Mouse (Mus musculus) thymus, postnatal 36 days (tissue): ENCODE results near the gene Itpr1.
A peak's percentile ranks its signal among the peaks of the same experiment; 100 is the strongest.

Experiments used
- DNase-seq, 2 experiments: peaks; one replicate each; pipeline ENCODE4 v3.0.0; 2022; ENCODE audit warnings: mixed read lengths in 2 of 2

The Itpr1 gene

DNA sequence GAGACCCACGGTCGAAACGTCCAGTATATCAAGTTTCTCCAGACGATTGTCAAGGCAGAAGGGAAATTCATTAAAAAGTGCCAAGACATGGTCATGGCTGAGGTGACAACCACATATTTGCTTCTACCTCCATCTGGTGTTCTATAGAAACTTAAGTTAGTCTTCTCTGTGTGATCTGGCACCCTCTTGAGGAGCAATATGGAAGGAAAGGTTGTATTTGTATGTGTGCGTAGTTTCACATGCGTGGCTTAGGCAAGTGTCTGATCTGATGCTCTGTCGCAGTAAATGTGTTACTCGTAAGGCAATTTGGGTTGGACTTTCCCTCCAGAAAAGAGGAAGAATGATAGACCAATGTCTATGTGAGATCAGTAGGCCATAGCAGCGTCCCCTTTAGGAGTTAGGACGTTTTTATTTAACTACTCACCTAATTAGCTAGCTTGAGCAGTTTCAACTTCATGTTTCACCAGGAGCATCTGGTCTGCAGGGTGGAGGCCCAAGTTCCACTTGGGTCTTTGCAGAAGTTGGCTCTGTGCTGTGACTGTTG is 188.6 kb downstream of the Itpr1 start:
- no peak for DNase-seq

DNA sequence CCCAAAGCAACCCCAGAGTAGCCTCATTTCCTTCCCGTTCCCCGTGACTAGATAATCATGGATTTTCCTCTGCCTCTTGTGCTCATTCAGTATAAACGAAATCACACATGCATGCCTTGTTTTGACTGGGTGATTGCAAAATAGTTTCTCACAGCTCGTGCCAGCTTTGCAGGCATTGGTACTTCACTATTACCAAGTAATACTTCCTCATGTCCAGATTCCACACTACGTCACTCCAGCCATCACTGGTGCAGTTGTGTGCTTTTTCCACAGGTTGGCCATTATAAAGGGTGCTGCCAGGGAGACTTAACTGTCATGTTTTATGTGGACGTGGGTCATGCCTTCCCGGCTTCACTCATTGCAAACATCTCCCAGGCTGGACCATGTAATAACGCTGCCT is 191.8 kb downstream of the Itpr1 start:
- no peak for DNase-seq

DNA sequence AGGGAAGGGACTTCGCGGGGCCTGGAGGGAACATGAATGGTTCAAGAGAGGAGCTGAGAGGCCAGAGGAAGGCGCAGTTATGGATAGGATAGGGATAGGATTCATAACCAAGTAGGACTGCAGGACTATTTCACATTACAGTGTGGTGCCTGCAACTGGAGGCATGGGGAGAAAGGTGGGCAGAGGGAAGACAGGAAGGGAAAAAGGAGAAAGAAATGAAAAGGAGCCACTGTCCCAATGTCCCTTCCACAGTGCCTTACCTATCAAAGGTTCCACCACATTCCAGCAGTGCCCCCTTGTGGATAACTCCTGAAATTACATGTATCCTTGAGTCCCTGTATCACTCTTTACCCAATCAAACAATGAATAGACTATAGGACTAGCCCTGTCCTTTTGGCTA is 195.2 kb downstream of the Itpr1 start:
- DNase-seq = peak in 1 of 2 experiments; percentile 9

- DNase-seq = no peak
These were observed 195.8 kb downstream of the Itpr1 start for GRCm38 (mm10) chr6:108408726-108409125.

DNA sequence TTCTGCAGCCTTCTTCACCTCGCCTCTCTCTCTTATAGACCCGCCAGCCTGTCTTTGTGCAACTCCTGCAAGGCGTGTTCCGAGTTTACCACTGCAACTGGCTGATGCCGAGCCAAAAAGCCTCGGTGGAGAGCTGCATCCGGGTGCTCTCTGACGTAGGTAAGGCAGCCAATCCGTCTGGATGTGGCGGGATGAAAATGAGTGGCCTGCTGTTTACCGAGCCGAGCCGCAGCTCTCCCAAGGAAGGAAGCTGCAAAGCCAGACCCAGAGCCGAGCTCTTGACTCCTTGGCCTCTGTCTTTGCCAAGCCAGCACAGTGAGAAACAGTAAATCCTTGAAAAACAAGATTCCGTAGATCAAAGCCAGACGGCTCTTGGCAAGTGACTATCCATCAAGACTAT is 197.9 kb downstream of the Itpr1 start:
- DNase-seq = no peak

- no peak for DNase-seq
These were observed 198.3 kb downstream of the Itpr1 start for GRCm38 (mm10) chr6:108411201-108411600.

GRCm38 (mm10) chr6:108413006-108413405 is 200.1 kb downstream of the Itpr1 start:
- DNase-seq = no peak

DNA sequence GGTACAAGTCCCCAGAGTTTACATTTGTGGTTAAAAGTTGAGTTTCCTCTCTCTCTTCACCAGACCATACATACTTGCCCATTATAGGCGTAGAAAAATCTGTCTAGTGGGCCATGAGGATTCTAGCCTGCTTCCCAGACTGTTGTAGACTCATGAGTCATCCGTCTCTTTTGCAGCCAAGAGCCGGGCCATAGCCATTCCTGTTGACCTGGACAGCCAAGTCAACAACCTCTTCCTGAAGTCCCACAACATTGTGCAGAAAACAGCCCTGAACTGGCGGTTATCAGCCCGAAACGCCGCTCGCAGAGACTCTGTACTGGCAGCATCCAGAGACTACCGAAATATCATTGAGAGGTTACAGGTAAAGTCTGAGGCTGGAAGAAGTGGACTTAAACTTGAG is 200.7 kb downstream of the Itpr1 start:
- DNase-seq = no peak

GRCm38 (mm10) chr6:108415847-108416246 is 203.0 kb downstream of the Itpr1 start:
- DNase-seq = no peak

DNA sequence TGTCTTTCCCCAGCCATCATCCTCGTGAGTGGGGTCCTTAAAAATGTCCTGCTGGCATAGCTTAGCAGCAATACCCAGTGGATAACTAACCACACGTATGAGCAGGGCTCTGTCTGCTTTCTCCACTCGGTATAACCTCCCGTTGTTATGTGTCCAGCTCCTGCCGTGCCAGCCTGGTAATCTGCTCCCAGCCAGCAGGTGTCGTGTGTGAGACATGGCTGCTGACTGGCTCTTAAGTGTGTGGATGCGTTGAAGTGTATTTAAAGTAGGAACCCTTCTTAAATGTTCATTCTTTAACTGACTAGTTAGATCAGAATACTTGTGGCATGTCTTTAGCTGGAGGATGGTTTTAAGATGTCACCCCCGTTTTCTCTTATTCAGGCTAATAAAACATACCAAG is 204.6 kb downstream of the Itpr1 start:
- DNase-seq = peak; percentile 19 to 26

DNA sequence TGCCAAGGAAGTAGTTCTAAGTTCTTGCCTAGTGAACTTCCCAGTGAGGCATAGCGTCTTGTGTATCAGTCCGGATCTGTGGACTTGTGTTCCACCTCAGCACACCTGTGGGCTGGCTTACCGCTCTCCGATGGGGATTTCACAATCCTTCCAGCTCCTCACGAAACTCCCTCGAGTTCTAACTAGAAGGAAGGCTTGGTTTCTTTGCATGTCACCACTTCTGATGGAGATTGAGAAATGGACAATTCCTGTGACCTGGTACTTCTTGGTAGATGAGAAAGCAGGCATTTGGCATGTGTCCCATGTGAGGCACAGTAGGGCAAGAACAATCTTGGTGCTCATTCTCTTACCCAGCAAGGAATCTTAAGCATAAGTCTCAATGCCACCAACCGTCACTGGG is 205.3 kb downstream of the Itpr1 start:
- no peak for DNase-seq

DNA sequence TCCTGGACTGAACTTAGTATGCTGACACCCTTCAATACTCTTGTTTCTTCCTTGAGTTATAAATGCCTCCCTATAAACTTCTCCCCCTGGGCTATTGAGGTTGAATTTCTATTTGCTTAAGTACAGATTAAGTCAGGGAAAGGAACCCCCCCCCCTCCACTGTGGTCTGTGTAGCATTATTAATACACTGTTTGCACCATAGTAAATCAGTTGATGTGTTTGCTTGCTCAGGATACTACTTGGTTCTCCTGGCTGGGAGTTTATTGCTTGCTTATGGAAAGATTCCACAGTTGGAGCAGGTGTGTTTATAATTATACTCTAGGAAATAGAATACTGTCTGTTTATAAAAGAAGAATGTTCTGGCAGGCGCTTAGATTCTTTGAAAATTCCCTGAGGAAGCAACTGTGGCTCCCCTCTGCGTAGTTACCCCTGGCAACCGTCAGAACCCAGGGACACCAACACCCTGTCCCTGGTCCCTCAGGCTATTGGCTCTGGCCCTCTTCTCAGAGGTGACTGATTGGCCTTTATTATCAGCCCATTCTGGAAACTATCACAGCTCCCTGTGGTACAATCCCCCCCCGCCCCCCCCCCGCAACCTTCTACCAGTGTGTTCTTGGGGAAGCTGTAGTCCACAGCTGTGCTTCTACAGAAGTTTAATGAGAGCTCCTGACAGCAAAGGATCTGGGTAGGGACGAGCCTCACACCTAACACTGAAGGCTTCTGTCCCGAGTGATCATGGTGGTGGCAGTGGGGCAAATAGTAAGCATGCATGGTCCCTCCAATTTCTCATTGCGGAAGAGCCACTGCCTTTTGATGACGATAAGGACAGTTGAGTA is 212.1 kb downstream of the Itpr1 start:
- no peak for DNase-seq

GRCm38 (mm10) chr6:108426789-108427188 is 213.9 kb downstream of the Itpr1 start:
- DNase-seq = peak; percentile 65 to 69

DNA sequence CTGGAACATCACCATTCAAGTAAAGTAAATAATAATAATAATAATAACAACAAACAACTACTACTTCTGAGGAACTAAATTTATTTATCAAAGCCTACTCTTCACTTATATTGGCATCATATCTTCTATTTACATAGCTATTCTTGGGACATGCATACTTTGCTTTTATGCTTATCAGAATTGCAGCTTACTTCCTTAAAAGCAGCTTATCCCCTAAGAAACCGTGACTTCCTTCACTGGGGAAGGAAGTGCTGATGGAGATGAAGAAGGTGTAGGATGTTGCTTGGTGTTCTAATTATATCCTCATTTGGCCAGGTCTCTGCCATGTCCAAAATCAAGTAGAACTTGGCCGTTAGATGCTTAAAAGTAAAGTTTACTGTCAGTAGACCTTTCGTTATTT is 215.5 kb downstream of the Itpr1 start:
- DNase-seq = no peak

GRCm38 (mm10) chr6:108429950-108430349 is 217.1 kb downstream of the Itpr1 start:
- DNase-seq = no peak

DNA sequence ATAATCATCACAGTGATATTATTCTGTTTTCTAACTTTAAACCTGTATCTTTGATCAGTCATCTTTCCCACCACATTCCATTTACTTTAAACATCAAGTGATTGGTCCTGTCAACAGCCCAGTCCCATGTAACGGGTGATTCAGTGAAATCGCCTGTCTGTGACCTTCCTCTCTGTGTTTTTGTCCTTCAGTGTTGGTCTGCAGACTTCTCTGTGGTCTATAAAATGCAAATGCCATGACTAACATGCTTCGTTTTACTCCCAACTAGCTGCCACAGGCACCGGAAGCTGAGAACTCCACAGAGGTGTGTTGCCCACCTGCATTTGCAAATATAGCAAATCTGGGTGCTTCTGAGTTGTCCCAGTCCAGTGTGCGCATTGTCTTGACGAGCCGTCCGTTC is 218.3 kb downstream of the Itpr1 start:
- no peak for DNase-seq

GRCm38 (mm10) chr6:108432836-108433235 is 219.9 kb downstream of the Itpr1 start:
- no peak for DNase-seq

GRCm38 (mm10) chr6:108434816-108435215 is 221.9 kb downstream of the Itpr1 start:
- no peak for DNase-seq

DNA sequence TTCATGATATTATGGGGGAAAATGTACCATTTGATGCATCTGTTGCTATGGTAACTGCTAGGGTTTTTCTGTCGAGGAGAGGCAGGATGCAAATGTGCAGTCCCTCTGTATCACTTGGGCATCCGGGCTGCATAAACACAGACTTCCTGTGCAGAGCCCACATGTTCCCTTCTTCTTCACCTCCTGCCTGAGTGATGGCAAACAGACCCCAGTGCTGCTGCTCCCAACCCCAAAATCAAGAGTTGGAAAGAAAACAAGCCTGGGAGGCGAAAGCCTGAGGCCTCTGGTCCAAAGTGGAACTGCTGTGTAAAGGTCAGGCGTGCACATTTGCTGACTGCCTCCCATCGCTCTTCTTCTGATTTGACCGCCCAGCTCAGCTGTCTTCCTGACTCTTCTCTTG is 222.6 kb downstream of the Itpr1 start:
- no peak for DNase-seq

- no peak for DNase-seq
These were observed 223.7 kb downstream of the Itpr1 start for GRCm38 (mm10) chr6:108436608-108437007.

DNA sequence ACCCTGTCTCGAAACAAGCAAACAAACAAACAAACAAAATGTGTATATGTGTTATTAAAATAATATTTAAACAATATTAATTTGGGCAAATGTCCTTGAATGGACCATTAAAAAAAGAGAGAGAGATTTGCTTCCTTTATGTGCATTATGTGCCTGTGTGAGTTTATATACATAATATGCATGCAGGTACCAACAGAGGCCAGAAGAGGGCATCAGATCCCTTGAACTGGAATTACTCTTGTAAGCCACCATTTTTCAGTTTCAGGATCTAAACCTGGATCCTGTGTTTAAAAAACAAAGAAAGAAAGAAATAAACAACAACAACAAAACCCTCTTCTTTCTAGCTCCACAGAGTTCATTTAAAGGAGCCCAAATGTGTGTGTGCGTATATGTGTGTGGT is 228.4 kb downstream of the Itpr1 start:
- DNase-seq = no peak

DNA sequence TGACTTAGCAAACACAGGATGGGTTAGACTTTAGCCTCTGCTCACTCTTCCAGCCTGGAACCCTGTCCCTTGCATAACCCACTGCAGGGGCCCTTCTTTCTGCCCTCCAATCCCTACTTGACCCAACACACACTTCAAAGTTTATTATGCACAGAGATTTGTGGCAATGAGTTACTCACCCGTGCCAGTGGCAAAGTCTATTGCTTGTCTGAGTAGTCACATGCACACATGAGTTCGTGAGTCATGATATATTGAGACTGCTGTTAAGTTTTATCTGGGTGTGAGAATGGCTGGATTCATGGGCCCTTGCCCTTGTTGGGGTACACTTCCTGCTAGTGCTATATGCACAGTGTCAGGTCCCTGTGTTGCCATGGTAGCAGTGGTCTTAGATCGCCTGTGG is 229.4 kb downstream of the Itpr1 start:
- no peak for DNase-seq

DNA sequence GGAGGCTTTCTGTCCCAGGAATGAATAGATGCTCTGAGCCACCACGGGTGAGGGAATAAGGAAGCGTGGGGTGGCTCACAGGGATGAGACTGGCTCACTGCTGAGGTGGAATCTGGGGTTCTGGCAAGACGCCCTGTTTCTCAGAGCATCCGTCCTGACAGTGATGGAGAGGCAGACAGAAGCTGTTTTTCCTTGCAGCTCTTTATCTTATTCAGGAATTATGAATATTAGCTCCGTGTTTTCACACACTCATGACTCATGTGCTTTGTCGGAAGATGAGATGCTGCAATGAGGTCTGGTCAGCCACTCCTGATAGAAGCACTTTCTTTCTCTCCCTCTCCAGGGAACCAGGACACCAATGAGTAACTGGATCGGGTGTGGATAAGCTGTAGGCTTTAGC is 231.5 kb downstream of the Itpr1 start:
- no peak for DNase-seq

- DNase-seq = no peak
These were observed 232.1 kb downstream of the Itpr1 start for GRCm38 (mm10) chr6:108445006-108445405.

GRCm38 (mm10) chr6:108446766-108447165 is 233.9 kb downstream of the Itpr1 start:
- no peak for DNase-seq
